Mouse (Mus musculus): ENCODE data around the gene Snap91. TPM values are rescaled to one million over a fixed set of nuclear protein-coding genes. Genes with fewer than 3 reads are reported as not detected.
A peak's percentile ranks its signal among the peaks of the same experiment; 100 is the strongest.

Gene Snap91
- polyA plus RNA-seq (2012; ENCODE audit: insufficient read depth, insufficient read length, low replicate concordance, missing spikeins): 110 and 627 TPM in 2 replicates

DNA sequence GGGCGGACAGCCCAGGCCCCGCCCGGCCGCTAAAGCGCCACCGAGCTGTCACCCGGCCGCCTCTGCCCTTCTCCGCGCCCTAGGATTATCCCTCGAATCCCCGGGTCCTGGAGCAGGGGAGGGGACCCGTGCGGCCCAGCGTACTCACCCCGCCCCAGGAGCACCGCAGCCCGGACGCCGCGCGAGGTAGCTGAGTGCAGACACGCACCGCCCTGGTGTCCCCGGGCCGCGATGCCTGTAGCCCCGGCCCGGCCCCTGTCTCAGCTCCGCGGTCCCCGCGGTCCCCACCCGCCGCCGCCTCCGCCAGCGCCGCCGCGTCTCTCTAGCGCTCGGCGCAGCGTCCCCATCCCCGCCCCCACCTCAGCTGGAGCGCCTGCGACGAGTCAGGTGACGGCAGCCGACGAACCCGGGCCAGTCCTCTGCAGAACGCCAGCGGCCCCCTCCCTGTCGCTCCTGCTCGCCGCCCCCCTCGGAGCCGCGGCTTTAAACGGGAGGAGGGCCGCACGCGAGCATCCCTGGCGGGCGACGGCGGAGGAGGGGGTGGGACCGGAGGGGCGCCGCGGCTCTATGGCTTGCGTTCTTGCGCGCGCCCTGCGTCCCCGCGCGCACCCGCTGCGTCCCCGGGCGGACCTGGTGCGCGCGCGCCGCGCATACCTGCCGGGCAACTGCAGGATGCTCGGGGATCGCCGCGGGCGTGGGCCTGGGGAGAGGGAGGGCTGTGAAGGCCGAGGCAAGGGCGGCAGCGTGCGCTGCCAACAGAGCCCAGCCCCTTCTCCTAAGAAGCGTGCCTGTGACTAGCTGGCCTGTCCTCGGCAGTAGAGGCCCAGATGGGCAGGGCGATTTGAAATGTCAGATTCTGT is at the start of gene Snap91:
Snap91 (minus strand) TSS at position 542 of the 860 bp plus-strand sequence.
- TF ChIP-seq CTCF (IDR thresholded peaks at IDR 0.05; ENCODE audit: insufficient read depth, low read depth, low read length) (no peak), POLR2A (IDR thresholded peaks at IDR 0.05; ENCODE audit: insufficient read depth, low read depth, low read length) (peak; percentile 74)
- under 1% methylated on average over 104 of the region's 104 CpGs for WGBS
- H3K4me1 ChIP-seq (ENCODE audit: control insufficient read depth, insufficient read depth, low read length): no peaks in the 10 kb centered on the region
- H3K27ac ChIP-seq (ENCODE audit: insufficient read depth, low read depth, low read length): peak within 1 kb of the TSS; percentile 92
- H3K4me3 ChIP-seq (ENCODE audit: insufficient read depth, low read depth, low read length): peak within 1 kb of the TSS; percentile 82

DNA sequence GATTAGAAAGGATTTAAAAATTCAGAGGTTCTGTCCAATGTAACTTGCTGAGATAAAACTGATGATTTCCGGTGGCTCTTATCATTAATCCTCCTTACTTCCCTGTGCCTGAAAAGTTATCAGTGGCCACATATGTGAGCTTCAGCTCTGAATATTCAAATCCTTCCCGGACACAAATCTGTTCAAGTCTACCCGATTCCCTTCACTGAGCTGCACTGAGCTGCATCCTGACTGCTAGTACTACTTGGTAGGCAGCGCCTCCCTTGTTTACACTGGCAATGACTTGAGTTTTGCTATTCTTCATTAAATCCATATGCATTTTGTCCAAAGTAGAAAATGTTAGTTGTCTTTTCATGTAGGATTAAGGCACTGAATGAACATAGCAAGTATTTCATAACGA is 46.1 kb upstream of the Snap91 start:
- 83% methylated on average over 5 of the region's 5 CpGs for WGBS
- TF ChIP-seq POLR2A (IDR thresholded peaks at IDR 0.05; ENCODE audit: insufficient read depth, low read depth, low read length) (no peak), CTCF (IDR thresholded peaks at IDR 0.05; ENCODE audit: insufficient read depth, low read depth, low read length) (no peak)
- Histone ChIP-seq H3K4me1 (ENCODE audit: control insufficient read depth, insufficient read depth, low read length) (no peaks in the 10 kb centered on the region), H3K4me3 (ENCODE audit: insufficient read depth, low read depth, low read length) (no peak overlapping the region), H3K27ac (ENCODE audit: insufficient read depth, low read depth, low read length) (no peak overlapping the region)

DNA sequence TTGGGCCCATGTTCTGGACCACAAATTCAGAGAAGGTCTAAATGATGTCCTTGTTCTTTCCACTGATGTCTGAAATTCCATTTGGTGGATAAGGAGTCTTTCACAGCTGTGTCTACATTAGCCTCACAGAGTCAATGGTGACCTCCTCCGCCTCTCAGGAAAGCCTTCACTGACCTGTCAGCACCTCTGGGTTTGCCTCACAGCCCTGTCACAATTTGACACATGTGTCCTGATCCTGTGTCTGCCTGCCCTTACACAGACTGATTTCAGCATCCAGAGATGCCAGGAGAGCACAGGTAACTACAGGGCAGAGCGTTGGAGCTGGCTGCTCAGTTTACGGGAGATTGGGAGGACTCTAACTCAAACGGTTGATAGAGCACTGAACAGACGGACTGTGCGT is 45.2 kb upstream of the Snap91 start:
- Histone ChIP-seq H3K4me3 (ENCODE audit: insufficient read depth, low read depth, low read length) (no peak overlapping the region), H3K4me1 (ENCODE audit: control insufficient read depth, insufficient read depth, low read length) (no peaks in the 10 kb centered on the region), H3K27ac (ENCODE audit: insufficient read depth, low read depth, low read length) (no peak overlapping the region)
- 88% methylated on average over 6 of the region's 6 CpGs for WGBS
- TF ChIP-seq CTCF (IDR thresholded peaks at IDR 0.05; ENCODE audit: insufficient read depth, low read depth, low read length) (no peak), POLR2A (IDR thresholded peaks at IDR 0.05; ENCODE audit: insufficient read depth, low read depth, low read length) (no peak)

DNA sequence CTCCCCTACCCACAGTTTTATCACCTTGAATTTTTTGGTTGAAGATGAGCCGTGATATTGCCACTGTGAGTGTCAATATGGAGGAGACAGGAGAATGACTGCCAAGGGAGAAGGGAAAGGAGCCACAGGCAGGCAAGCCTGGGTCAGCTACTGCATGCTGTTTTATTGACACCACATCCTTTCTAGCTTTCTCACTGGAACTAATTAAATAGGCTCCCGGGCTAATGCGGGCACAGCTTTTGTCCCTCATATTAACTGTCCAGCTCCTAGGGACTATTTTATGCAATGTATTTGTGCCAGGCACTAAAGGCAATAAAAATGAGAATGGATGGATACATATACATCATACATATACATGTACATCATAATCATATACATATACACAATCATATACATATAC is 42.0 kb upstream of the Snap91 start:
- Histone ChIP-seq H3K27ac (ENCODE audit: insufficient read depth, low read depth, low read length) (no peak overlapping the region), H3K4me1 (ENCODE audit: control insufficient read depth, insufficient read depth, low read length) (no peaks in the 10 kb centered on the region), H3K4me3 (ENCODE audit: insufficient read depth, low read depth, low read length) (no peak overlapping the region)
- no peak for TF ChIP-seq POLR2A (IDR thresholded peaks at IDR 0.05; ENCODE audit: insufficient read depth, low read depth, low read length)
- TF ChIP-seq CTCF (IDR thresholded peaks at IDR 0.05; ENCODE audit: insufficient read depth, low read depth, low read length): no peak
- WGBS: 47% methylated on average over 3 of the region's 3 CpGs

DNA sequence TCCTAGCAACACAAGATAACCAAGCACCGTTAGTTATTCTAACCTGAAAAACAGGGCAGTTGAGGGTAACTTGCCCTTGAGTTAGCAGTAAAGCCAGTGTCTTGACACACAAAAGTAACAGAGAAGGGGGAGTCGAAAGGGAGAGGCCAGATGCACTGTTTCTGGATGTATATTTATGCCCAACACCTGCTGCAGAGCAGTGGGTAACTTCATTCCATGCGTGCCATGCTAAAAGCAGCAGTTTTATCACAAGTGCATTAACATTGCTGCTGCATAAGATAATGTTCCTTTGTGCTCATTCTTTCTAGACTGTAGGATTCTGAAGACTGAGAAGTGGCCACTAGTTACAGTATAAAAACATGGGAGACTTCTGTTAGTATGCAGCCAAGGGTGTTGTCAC is 36.1 kb upstream of the Snap91 start:
- WGBS: 74% methylated on average over 3 of the region's 3 CpGs
- no peaks in the 10 kb centered on the region for H3K4me1 ChIP-seq (ENCODE audit: control insufficient read depth, insufficient read depth, low read length)
- TF ChIP-seq CTCF (IDR thresholded peaks at IDR 0.05; ENCODE audit: insufficient read depth, low read depth, low read length) (no peak), POLR2A (IDR thresholded peaks at IDR 0.05; ENCODE audit: insufficient read depth, low read depth, low read length) (no peak)

DNA sequence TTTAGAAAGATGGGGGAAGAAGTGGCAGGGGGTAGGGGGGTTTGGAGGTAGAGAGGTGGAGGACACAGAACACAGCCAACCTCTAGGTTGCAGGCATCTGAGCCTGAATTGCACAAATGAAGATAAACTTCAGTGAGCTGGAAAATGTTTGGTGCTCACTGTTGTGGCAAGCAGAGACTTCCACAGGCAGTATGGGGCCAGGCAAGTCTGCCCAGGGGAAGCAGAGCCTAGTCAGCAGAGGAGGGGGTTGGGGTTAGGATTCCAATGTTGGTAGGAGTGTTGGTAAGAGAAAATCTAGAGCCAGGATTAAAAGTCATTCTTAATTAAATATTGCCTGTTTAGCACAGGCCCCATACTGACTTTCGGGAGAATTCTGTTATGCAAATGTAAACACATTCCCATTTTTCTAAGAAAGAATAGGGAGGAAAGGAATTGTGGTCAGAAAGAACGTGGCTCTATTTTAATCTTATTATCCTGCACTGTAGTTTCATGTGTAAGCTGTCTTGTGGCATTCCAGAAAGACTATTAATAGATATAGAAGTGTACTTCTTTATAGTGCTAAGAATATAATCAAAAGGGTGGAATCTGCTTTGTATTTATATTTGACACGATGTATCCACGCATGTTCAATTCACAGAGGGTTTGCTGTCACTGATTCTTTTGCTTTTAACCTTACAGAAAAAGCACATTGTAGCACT is 19.2 kb upstream of the Snap91 start:
- H3K4me3 ChIP-seq (ENCODE audit: insufficient read depth, low read depth, low read length): no peak overlapping the region
- peaks cover 5% of the 10 kb centered on the region for H3K4me1 ChIP-seq (ENCODE audit: control insufficient read depth, insufficient read depth, low read length)
- 29% methylated on average over 4 of the region's 4 CpGs for WGBS
- TF ChIP-seq CTCF (IDR thresholded peaks at IDR 0.05; ENCODE audit: insufficient read depth, low read depth, low read length): no peak
- no peak for TF ChIP-seq POLR2A (IDR thresholded peaks at IDR 0.05; ENCODE audit: insufficient read depth, low read depth, low read length)
- no peak overlapping the region for H3K27ac ChIP-seq (ENCODE audit: insufficient read depth, low read depth, low read length)

More for the DNA sequence above, 36.1 kb upstream of the Snap91 start:
- no peak overlapping the region for H3K4me3 ChIP-seq (ENCODE audit: insufficient read depth, low read depth, low read length)
- H3K27ac ChIP-seq (ENCODE audit: insufficient read depth, low read depth, low read length): no peak overlapping the region

DNA sequence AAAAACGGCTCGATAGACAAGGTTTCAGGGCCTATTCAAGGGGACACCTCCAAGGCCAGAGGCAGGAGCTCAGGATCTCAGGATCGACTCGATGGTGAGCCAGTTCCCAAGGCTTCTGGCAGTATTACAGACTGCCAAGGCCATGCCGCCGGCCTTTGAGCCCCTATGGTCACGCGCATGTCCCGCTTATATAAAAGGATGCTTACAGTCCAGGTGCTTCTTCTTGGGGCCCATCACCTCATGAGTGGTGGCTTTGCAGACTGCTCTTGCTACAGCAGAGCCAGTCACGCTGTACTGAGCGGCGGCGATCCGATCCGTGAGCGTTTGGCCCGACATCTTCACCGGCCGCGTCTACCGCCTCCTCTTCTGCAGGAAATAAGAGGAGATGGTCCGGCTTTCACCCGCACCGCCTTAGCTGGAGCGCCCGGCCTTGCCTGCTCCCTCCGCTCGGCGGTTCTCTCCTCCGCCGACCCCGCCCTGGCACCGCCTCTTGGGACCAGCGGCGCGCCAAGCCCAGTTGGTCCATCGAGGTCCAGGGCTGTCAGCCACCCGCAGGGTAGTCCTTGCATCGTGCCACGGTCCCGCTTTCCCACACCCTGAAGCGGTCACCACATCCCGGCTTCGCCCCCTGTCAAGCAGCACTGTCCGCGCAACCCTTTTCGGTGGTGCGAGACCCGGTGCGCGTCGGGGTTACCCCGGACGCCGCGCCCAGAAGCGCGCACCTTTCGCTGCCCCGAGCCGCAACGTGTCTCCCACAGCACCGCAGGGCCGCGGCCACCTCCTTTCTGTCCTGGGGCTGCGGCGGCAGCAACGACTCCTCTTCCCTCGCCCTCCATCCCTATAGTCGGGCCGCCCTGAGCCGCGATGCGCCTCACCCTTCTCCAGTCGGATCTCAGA is 990 bp downstream of the Snap91 start:
- H3K4me1 ChIP-seq (ENCODE audit: control insufficient read depth, insufficient read depth, low read length): no peaks in the 10 kb centered on the region
- peak overlapping the region; percentile 92 for H3K27ac ChIP-seq (ENCODE audit: insufficient read depth, low read depth, low read length)
- WGBS: 1% methylated on average over 75 of the region's 75 CpGs
- H3K4me3 ChIP-seq (ENCODE audit: insufficient read depth, low read depth, low read length): peak overlapping the region; percentile 82
- TF ChIP-seq POLR2A (IDR thresholded peaks at IDR 0.05; ENCODE audit: insufficient read depth, low read depth, low read length) (no peak), CTCF (IDR thresholded peaks at IDR 0.05; ENCODE audit: insufficient read depth, low read depth, low read length) (no peak)

DNA sequence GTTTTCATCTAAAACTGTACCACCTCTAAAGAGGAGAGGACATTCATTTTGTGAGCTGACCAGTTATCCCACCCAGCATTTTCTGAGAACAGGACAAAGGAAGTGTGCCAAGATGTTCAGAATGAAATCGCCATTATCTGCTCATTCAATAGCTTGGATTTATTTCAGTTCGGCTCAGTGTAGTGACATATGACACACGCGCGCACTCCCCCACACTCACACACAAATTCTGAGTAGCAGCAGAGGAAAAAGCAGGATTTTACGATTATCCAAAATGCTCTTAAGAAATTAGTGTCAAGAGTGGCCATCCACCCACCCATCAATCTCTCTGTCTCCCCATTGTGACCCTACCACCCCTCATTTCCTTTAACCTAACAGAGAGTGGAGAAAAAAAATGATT is 1.7 kb downstream of the Snap91 start:
- 37% methylated on average over 6 of the region's 6 CpGs for WGBS
- peak overlapping the region; percentile 82; the same call in 1 of the 2 replicates for H3K4me3 ChIP-seq (ENCODE audit: insufficient read depth, low read depth, low read length)
- H3K4me1 ChIP-seq (ENCODE audit: control insufficient read depth, insufficient read depth, low read length): no peaks in the 10 kb centered on the region
- H3K27ac ChIP-seq (ENCODE audit: insufficient read depth, low read depth, low read length): peak overlapping the region; percentile 92
- TF ChIP-seq CTCF (IDR thresholded peaks at IDR 0.05; ENCODE audit: insufficient read depth, low read depth, low read length) (no peak), POLR2A (IDR thresholded peaks at IDR 0.05; ENCODE audit: insufficient read depth, low read depth, low read length) (no peak)
